Comparison of ENCODE assay signal across 8 mouse cellular contexts in genomic region chr16:56029661-56030082, GRCm38 (mm10). TPM values are rescaled to one million over a fixed set of nuclear protein-coding genes. Genes with fewer than 3 reads are reported as not detected.
DNase-seq lines count a peak whose midpoint lies in the region; ATAC-seq lines count a peak whose summit lies in the region.

TSS of gene Pcnp (minus strand) at chr16:56029739.

- H3K27me3 ChIP-seq in intestine, embryonic 14.5 days (replicated peaks; ENCODE audit: control insufficient read depth, insufficient read depth, low read length) = no peaks in the 10 kb centered on the region

- peak within 1 kb of the TSS; percentile 85 for H3K4me2 ChIP-seq in intestine, embryonic 14.5 days (ENCODE audit: low read length)

- intact Hi-C loops in left cerebral cortex, postnatal 14 days (cut with DNase I) = no loop called here

- H3K9ac ChIP-seq in intestine, embryonic 14.5 days (ENCODE audit: low read length) = peak within 1 kb of the TSS; percentile 96

- ATAC-seq in intestine, embryonic 14.5 days (replicated peaks; ENCODE audit: low FRiP score, low TSS enrichment, low read depth) = peak; percentile 100

- no peaks in the 10 kb centered on the region for H3K9me3 ChIP-seq in intestine, embryonic 14.5 days (ENCODE audit: control insufficient read depth, low read length)

- WGBS in intestine, embryonic 14.5 days = 0% methylated on average over 39 of the region's 39 CpGs

- peak within 1 kb of the TSS; percentile 96 for H3K4me3 ChIP-seq in intestine, embryonic 14.5 days (ENCODE audit: low read depth, low read length)

- peak within 1 kb of the TSS; percentile 88 for H3K27ac ChIP-seq in intestine, embryonic 14.5 days (ENCODE audit: low read depth)

- H3K4me1 ChIP-seq in intestine, embryonic 14.5 days (replicated peaks; ENCODE audit: control insufficient read depth, insufficient read depth, low read length) = peaks cover 20% of the 10 kb centered on the region

- DNase-seq in adrenal gland, adult 18-20 months (ENCODE audit: low spot score in 2 of 2) = peak; percentile 93 to 97
- peak; percentile 98 for DNase-seq in embryo, embryonic 11 days
- peak; percentile 97 for DNase-seq in gastrocnemius, postnatal 25 days
- peak; percentile 98 for DNase-seq in intestine, embryonic 14.5 days (ENCODE audit: low spot score)
- DNase-seq in left cerebral cortex, postnatal 14 days (ENCODE audit: low spot score in 2 of 2) = peak; percentile 97
- DNase-seq in mesoderm, embryonic 11.5 days (ENCODE audit: low read depth, low spot score) = peak; percentile 98
- peak; percentile 97 for DNase-seq in right cerebral cortex, postnatal 36 days (ENCODE audit: low spot score in 2 of 2)
- peak; percentile 96 for DNase-seq in yolk sac, embryonic 10.5 days (ENCODE audit: low spot score)

- H3K36me3 ChIP-seq in intestine, embryonic 14.5 days (ENCODE audit: control insufficient read depth, insufficient read depth, low read length) = peaks cover 49% of the 10 kb centered on the region

RNA-seq across cellular contexts. Expression of gene Pcnp, which starts in this region (rescaled TPM):
- total RNA-seq in adrenal gland, adult 18-20 months (2021) = 100 to 1,000 TPM; 110 to 123 TPM
- 10 to 100 TPM; 47.0 to 50.1 TPM for total RNA-seq in gastrocnemius, postnatal 25 days (2021)
- 195 and 219 TPM in 2 replicates for polyA plus RNA-seq in intestine, embryonic 14.5 days (2014; fragmentation: Nextera tagmentation; extraction: Ambion mirVana)
- total RNA-seq in left cerebral cortex, postnatal 14 days (2021) = 100 to 1,000 TPM; 132 to 141 TPM

Comparison
In these comparisons a context has a peak if more than half of its experiments do, and no peak if none do; other contexts are left out.
1. Peak in every context shown above with its lines: DNase-seq, ATAC-seq, H3K4me3 ChIP-seq and H3K27ac ChIP-seq.